Mouse (Mus musculus): ENCODE results near the gene Card6.

Gene Card6

DNA sequence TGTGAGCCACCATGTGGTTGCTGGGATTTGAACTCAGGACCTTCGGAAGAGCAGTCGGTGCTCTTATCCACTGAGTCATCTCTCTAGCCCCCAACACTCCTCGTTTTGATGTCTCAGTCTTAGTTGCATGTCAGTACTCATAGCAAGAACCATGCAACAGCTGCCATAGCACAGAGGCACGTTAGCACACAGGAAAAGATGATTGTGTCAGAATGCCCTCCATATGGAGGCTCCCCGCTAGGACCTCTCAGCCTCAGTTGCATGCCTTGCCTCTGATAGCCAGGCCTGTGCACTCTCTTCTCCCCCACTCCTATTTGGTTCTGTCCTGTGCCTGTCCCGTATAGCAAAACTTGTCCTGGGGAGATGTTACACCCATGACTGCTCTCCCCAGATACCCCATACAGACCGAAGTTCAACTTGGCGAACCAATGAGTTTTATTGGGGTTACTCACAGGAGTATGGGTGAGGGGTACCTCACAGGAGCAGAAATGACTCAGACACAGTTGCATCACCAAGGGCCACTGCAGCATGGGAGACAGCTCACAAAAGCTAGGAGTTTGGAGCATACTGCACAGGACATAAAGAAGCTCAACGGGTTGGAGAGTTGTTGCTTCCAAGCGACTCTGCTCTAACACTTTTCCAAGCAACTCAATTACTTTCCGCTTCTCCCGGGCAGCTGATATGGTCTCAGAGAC is 20.9 kb upstream of the Card6 start:
- no peak for DNase-seq

DNA sequence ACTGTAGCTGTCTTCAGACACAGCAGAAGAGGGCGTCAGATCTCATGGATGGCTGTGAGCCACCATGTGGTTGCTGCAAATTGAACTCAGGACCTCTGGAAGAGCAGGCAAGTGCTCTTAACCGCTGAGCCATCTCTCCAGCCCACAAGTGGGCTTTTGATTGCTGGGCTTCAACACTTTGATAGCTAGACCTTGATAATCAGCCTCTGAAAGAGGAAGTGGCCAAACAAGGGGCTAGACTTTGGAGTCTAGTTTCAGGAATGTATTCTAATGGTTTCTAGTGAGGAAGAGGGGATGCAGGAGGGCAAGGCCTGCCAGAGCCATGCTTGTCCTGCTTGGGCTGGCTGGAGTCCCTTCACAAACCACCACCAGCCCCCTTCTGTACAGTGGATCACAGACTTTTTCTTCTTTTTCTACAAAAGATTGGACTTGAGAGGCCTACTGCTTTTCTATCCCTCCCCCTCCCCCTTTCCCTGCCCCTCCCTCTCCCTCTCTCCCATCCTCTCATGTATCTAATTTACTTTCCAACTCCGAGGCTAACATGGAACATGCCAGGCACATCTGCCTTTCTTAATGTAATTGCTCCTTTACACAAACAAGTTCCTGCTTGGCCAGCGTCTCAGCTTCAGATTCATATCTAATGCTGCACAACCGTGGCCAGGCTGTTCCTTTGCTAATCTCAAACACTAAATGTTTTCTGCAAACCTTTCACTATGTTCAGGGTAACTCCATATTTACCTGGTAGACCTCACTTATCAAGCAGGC is 20.0 kb upstream of the Card6 start:
- no peak for DNase-seq

DNA sequence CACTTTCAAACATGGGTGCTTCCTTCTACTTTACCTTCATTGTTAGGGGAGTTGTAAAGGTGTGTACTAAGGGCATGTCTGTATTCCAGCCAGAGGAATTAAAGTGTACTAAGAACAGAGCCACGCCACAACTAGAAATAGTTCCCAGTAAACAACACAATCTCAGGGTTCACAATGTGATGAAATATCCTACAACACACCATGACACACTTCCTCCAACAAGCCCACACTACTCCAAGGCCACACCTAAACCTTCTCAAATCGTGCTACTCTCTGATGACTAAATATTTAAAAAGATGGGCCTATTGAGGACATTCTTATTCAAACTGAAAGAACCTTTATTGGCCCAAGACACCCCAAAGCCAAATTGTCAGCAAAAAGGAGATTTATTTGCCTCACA is 19.1 kb upstream of the Card6 start:
- DNase-seq: no peak

DNA sequence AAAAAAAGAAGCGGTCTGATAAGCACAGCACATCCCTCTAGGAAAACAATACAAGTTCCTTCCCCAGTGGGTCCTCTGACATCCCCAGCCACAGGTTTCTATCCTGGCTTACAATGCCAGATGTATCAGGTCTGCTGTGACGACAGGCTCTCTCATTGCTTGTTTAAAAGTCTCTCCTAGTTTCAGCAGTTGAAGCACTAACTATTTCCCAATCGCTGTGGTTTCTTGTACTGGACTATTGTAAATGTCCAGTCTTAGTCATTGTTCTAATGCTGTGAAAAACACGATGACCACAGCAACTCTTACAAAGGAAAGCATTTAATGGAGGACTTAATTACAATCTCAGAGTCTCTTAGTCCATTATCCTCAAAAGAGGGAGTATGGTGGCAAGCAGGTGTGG is 18.1 kb upstream of the Card6 start:
- DNase-seq: no peak

DNA sequence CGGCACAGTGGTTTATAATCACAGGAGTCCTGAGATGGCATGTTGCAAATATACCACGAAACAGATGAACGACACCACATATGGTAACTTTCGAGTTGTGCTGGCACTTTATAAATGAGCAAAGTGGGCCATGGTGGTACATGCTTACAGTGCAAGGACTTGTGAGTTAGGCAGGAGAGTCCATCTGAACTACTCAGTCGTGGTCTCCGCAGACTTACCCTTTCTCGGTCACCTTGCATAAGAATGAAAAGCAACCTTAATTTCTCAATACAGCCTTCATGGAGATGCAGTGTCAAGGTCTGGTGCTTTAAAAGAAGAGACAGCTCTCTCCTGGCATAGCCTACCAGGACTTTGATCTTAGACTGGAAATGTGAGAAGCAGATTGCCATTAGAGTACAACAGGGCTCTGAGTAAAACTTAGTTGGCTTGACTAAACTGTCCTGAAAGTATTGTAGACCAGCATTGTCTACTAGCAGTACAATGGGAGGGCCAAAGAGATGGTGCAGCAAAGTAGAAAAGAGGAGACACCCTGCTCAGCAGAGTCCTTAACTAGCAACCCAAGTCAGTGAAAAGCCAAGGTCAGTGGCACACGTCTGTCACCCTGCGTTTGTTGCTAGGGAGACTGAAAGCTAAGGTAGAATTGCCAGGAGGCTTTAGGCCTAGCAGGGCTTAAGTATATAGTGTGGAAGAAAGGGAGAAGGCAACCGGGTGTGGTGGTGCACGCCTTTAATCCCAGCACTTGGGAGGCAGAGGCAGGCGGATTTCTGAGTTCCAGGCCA is 13.4 kb upstream of the Card6 start:
- DNase-seq: no peak

DNA sequence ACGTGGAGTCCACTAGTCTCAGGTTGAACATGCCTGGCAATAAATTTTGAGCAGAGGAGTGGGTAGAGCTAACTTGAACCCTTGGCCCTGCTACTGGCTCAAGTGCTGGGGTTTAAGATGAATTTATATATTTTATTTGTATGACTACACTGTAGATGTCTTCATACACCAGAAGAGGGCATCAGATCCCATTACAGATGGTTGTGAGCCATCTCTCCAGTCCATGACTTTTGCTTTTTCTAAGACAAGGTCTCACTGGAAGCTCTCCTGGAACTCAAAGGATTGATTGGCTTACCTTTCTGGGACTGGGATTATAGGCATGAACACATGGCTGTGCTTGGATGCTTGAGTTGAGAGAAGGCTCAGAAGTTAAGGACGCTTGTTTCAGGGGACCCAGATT is 11.4 kb upstream of the Card6 start:
- DNase-seq: no peak

DNA sequence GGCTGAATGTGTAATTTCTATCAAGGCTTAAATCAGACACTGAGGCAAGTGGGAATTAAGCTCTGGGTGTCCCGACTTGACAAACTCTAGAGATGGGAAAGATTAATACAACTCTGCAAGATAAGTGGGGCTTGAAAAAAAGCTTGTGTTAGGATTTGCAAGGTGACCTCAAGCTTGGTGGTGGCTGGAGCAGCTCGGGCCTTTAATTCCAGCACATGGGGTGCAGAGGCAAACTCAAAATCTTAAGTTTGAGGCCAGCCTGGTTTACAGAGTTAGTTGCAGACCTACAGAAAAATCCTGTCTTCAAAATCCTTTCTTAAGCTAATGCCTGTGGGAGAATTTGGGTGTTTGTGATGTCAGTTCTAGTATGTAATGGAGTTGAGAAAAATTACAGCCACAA is 10.9 kb upstream of the Card6 start:
- no peak for DNase-seq

DNA sequence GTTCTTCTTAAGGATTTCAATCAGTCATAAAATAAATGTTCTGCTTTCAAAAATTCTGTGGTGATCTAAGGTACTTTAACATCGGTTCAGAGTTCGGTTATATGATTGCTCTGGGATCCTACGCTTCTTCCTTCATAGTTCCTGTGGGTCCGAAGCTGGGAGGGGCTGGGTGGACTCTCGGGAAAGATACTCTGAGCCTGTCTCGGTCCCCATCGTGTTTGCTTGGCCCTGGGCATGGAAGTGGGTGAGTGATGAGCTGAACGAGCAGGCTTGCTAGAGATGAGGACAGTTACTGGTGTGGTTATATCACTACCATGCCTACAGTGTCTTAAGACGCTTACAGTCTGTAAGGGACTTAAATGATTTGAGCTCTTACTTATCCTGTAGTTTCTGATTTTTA is 10.3 kb upstream of the Card6 start:
- no peak for DNase-seq

DNA sequence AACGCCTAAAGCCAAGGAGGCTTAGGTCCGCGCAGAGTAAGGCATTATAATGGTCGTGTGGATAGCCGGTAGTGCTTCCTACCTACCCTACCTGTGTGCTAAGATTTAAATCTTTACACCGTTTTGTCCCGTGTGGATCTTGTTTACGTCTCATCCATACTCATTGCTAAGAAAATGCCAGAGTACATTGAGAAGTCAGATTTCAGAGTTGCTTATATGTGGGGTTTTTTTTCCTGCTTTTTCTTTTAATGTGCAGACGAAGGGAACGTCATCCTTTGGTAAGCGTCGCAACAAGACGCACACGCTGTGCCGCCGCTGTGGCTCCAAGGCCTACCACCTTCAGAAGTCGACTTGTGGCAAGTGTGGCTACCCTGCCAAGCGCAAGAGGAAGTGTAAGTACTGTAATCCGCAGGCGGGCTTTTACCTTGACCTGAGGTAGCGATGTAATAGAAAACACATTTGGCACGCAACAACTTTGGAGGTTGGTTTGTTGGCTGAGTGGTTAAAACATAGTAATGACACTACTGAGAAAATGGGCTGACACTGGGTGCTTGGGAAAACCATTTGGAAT is 8.8 kb upstream of the Card6 start:
- DNase-seq: peak; percentile 27

DNA sequence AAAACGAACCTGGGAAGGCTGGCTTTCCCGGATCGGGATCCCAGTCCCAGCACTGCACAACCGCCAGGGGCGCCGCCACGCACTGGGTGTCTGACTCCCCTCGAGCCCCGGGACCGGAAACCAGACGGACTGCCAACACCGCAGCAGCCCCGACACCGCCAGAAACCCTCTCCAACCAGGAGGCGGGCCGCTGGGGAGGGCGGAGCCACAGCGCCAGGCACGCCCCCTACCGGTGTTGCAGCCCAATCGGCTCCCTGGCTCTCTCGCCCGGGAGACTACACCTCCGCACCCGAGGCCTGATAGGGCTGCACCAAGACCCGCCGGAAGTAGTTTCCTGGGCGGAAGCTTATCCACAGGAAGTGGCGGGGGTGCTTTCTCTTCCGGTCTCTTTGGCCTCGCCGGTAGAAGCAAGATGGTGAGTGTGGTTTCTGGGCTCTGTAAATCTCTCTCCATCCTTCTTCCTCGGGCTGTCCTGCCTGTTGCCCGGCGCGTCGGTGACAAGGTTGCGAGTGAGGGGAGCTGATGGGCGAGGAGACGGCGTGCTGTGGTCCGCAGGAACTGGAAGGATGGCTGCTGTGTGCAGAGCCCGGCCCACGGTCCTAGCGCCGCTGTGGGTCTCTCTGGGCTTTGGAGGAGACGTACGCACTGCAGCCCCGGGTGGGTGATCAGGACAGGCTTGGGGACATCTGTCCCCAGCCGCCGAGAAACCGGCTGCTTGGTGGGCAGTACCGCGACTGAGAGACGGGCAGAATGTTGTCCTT is 8.1 kb upstream of the Card6 start, which contains the start of gene Rpl37:
Gene Rpl37, plus strand, starts transcription at position 376 of the 761 bp plus-strand sequence.
- DNase-seq: peak; percentile 99

DNA sequence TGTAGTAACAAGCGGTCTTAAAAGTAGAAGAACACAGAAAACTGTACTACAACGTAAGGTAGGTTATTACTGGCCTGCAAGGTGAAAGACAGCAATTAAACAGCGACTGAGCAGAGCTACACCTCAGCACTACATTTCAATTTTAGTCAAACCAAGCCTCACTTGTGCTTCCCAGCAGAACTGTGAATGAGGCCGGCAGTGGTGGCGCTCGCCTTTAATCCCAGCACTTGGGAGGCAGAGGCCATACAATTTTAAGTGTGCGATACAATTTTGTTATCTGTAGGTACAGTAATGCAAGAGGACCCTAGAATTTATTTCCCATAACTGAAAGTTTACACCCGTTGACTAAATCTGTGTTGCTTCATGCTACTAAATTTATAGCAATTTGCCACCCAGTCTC is 6.8 kb upstream of the Card6 start:
- no peak for DNase-seq

DNA sequence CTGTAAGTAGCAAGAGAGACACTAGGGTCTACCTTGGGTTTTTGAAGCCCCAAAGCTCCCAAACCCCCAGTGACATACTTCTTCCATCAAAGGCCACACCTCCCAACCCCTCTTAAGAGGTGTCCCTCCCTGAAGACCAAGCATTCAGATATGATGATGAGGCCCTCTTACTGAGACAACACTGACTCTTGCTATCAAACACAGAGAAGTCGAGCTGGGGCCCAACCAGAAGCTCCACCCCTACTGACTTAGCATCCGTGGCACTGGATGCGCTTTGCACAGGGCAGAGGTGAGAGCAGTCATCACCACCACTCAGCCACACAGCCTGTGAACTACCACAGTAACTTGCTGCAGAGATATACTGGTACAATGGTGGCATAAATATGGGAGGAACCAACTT is 4.3 kb upstream of the Card6 start:
- no peak for DNase-seq

DNA sequence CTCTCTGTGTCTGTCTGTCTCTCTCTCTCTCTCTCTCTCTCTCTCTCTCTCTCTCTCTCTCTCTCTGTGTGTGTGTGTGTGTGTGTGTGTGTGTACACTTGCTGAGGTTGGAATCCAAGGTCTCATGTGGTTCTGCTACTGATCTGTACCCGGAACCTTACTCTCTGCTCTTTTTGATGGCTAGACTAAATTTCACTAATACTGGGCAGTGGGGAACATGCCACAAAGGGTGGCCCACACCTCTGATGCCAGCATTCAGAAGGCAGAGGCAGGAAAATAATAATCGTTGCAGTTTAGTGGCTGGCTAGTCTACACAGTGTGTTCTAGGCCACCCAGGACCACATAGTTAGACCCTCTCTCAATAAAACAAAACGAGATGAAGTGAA is 309 bp upstream of the Card6 start:
- no peak for DNase-seq

DNA sequence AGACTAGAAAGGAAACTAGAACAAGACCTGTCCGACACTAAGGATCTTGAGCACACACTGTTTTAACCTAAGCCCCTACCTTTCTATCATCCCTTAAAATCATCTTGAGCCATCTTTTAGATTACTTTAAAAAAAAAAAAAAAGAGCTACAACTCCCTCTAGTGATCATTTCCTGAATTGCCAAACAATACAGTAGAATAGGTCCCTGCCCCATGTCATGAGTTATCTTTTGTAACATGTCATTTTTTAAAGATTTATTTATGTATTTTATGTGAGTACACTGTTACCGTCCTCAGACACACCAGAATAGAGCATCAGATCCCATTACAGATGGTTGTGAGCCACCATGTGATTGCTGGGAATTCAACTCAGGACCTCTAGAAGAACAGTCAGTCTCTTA is 2.0 kb downstream of the Card6 start:
- no peak for DNase-seq

DNA sequence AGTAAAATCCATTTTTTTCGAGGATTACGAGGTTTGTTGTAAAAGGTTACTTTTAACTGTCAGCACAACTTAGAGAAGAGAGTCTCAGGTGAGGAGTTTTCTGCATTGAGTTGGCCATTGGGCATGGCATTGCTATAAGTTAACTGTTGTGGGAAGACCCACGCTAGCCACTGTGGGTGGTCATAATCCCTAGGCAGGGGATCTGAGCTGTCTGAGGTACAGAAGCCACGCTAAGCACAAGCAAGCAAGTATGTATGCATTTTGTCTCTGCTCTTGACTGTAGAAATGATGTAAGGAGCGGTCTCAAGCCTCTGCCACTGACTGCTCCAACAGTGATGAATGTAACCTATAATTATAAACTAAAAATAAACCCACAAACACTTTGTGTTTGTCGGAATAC is 2.4 kb downstream of the Card6 start:
- DNase-seq: no peak

DNA sequence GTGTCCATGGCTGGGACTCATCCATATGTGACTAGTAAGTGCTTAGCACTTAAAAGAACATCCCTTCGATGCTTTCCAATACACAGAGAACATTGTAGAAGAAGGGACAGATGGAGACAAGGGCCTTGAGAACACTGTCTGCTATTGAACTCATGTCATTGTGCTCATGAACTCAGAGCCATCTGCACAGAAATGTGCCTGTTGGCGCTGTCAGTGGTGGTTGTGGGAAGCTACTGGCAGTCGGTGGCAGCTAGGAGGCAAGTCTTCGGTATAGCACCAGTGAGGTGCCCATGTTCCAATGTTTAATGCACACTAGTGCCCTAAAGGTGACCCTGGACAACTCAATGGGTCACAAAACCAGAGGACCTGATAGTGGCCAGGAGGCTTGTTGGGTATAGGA is 6.0 kb downstream of the Card6 start:
- no peak for DNase-seq

DNA sequence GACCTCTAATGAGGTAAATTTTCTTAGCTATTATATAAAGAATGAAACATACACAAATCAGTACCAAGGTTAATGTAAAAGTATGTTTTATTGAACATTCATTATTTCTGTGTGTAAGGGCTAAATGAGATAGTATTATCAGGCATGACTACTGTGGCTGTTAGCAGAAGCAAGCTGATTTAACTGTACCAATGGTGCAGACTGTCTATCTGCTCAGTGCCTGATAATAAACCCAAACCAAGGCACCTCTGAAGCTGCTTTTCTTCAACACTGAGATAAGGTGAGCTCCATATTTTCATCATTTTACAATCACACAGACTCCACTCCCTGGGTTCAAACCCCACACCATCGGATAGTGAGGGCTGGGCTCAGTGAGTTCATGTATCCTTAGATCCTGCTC is 11.0 kb downstream of the Card6 start:
- no peak for DNase-seq

DNA sequence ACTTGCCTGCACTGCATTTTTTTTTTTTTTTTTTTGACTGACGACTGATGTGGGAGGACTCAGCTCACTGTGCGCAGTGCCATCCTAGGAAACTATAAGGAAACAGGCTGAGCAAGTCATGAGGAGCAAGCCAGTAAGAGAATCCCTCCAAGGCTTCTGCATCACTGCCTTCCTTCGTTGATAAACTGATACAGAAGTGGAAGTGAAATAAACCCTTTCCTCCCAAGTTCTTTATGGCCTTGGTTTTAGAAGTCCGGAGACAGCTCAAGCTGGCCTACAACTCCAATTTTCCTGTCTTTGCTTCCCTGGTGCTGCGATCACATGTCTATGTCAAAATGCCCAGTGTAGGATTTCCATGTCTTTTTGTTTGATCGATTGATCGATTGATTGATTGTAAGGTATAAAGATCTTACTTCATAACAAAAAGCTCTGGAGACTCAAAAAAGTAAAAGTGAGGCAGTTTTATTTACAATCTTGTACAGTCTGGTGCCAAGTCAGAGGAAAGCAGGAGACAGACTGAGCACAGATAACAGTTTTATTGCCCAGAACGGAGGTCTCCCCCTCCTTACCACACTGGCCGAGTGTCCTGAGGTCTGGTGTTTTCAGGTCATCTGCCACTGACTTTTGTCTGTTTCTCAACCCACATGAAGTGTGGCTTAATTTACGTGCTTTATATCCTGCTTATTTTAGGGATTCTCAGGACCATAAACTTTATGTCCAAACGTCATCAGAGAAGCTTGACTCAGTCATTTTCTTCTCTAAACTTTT is 12.6 kb downstream of the Card6 start:
- DNase-seq: no peak

DNA sequence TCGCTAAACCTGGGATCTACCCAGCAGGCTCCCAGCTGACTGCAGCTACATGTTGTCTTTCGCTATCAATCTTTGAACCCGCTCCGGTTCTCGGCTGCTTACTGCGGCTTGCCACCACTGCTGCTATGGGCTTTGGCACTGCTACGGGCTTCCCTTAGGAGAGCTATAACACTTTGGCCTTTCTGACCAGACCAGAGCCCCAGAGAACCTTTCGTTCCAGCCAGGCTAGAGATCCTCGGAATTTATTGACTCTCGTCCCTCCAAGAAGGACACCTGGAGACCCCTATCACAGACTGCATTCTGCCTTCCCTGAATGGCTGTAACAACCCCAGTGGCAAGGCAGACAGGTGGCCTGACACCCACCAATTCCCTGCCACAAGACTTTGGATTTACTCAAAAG is 18.2 kb downstream of the Card6 start:
- no peak for DNase-seq

DNA sequence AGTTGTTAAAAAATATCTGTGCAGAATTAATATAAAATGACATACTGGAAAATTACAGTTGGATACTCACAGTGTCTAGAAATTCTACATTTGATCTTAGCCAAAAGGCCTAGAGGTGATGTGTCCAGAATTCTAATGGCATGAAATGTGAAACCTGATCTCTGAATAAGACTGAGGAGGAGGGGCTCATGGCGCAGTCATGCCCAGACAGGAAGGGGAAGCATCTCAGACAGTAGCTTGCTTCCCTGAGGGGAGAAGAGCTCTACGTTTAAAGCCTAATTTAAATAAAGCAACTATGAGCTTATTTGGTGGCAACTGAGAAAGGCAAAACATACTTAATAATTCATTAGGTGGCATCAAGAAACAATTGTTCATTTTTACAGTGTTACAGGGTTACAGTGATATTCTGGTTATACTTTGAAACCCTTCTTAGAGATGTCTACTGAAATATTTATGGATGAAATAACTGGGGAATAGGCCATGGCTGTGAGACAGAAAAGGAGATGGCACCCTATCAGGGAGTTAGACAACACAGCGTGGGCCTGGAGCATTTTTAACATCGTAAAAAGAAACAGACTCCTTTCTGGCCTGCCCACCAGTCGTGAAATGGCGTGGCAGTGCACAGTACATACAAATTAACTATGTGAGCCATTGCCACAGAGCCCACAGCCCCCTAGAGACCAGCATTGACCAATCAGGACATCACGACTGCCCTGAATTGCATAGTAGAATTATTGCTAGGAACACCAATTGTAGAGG is 19.3 kb downstream of the Card6 start:
- no peak for DNase-seq

DNA sequence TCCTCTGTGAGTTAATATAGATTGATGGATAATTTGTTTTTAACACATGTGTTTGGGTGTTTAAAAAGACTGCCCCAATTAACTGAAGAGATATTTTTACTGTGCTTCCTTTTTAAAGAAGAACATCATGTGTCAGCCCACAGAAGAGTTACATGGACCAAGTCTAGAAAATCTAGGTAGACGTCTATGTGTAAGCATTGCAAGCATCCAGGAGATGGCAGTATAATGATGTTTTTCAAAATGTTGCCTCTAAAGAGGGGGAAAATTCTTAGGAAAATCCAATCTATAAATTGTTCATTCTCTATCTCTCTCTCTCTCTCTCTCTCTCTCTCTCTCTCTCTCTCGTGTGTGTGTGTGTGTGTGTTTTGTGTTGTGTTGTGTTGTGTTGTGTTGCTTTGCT is 22.2 kb downstream of the Card6 start:
- no peak for DNase-seq

Measured in kidney, adult 11 months (tissue).